Comparison of ENCODE assay signal across 8 mouse cellular contexts in the genomic region with DNA sequence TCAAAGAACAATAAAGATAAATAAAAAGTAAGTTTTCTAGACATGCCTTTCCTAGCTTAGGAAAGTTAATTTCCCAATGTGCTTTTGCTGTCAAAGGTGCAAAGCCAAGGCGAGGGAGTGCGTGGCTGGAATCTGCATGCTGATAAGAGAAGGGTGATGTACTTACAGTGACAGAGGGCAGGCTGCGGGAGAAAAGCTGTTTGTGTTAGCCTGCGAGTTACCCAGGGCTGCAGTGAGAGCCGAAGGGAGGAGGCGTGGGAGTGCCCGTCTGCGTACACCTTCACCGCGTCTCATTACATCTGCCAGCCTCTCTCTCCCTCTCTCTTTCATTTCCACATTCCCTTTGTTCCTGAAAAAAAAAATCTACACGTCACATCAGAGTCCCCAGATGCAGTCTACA. TPM values are rescaled to one million over a fixed set of nuclear protein-coding genes. Genes with fewer than 3 reads are reported as not detected.
DNase-seq lines count a peak whose midpoint lies in the region; ATAC-seq and TF ChIP-seq lines count a peak whose summit lies in the region.

Gene Sox6, minus strand, starts transcription at position 286 of the 400 bp plus-strand sequence.

- under 1% methylated on average over 11 of the region's 11 CpGs for WGBS in embryonic facial prominence, embryonic 14.5 days
- under 1% methylated on average over 11 of the region's 11 CpGs for WGBS in heart, embryonic 13.5 days

- H3K27ac ChIP-seq in embryonic facial prominence, embryonic 14.5 days (replicated peaks; ENCODE audit: low read depth, low read length) = peak within 1 kb of the TSS; percentile 4
- no peak within 1 kb of the TSS; the same call in 1 of the 2 replicates for H3K27ac ChIP-seq in heart, embryonic 13.5 days (replicated peaks)
- no peak within 1 kb of the TSS for H3K27ac ChIP-seq in testis, adult 2 months (ENCODE audit: control insufficient read depth, insufficient read depth, low read depth, low read length)

- DNase-seq in layer of hippocampus, adult 8-10 months (ENCODE audit: low spot score in 2 of 2) = peak in 1 of 2 experiments; percentile 4
- no peak for DNase-seq in layer of hippocampus, adult 9-11 months
- peak; percentile 25 for DNase-seq in embryonic facial prominence, embryonic 14.5 days (ENCODE audit: low spot score)
- peak; percentile 52 to 64 for DNase-seq in kidney, postnatal 4 days
- DNase-seq in lung, postnatal 10 days = peak; percentile 7
- no peak for DNase-seq in urinary bladder, adult 2 months (ENCODE audit: low spot score)

- ATAC-seq in embryonic facial prominence, embryonic 14.5 days (ENCODE audit: low read depth) = no peak
- ATAC-seq in heart, embryonic 13.5 days (ENCODE audit: extremely low read depth, insufficient number of reproducible peaks, low FRiP score, low TSS enrichment) = no peak

- no peak for TF ChIP-seq POLR2A in testis, adult 2 months (IDR thresholded peaks at IDR 0.05; ENCODE audit: control insufficient read depth, low read depth, low read length)

- no peaks in the 10 kb centered on the region for H3K9me3 ChIP-seq in embryonic facial prominence, embryonic 14.5 days (ENCODE audit: control insufficient read depth, low read length)
- H3K9me3 ChIP-seq in heart, embryonic 13.5 days = no peaks in the 10 kb centered on the region

- no peak for TF ChIP-seq CTCF in testis, adult 2 months (IDR thresholded peaks at IDR 0.05; ENCODE audit: control insufficient read depth, insufficient read depth, insufficient replicate concordance, low read depth, low read length)

- peak within 1 kb of the TSS; percentile 50 for H3K9ac ChIP-seq in embryonic facial prominence, embryonic 14.5 days (ENCODE audit: low read depth, low read length)
- peak within 1 kb of the TSS; percentile 77 for H3K9ac ChIP-seq in heart, embryonic 13.5 days

- peaks cover 70% of the 10 kb centered on the region for H3K27me3 ChIP-seq in embryonic facial prominence, embryonic 14.5 days (replicated peaks; ENCODE audit: control insufficient read depth, insufficient read depth, low read length)
- peaks cover 41% of the 10 kb centered on the region for H3K27me3 ChIP-seq in heart, embryonic 13.5 days (replicated peaks)
- peaks cover 2% of the 10 kb centered on the region for H3K27me3 ChIP-seq in testis, adult 2 months (ENCODE audit: control insufficient read depth, insufficient read depth, low read length)

- H3K36me3 ChIP-seq in embryonic facial prominence, embryonic 14.5 days (ENCODE audit: control insufficient read depth, insufficient read depth, low read length) = no peaks in the 10 kb centered on the region
- no peaks in the 10 kb centered on the region for H3K36me3 ChIP-seq in heart, embryonic 13.5 days
- H3K36me3 ChIP-seq in testis, adult 2 months (ENCODE audit: control insufficient read depth, insufficient read depth, low read length) = peaks cover 2% of the 10 kb centered on the region; the same call in 1 of the 2 replicates

- H3K4me3 ChIP-seq in embryonic facial prominence, embryonic 14.5 days (ENCODE audit: low read depth, low read length) = peak within 1 kb of the TSS; percentile 64
- H3K4me3 ChIP-seq in heart, embryonic 13.5 days = peak within 1 kb of the TSS; percentile 68
- H3K4me3 ChIP-seq in testis, adult 2 months (ENCODE audit: control insufficient read depth, low read depth, low read length) = peak within 1 kb of the TSS; percentile 83

- H3K4me2 ChIP-seq in embryonic facial prominence, embryonic 14.5 days (ENCODE audit: low read depth, low read length) = peak within 1 kb of the TSS; percentile 99
- peak within 1 kb of the TSS; percentile 99 for H3K4me2 ChIP-seq in heart, embryonic 13.5 days

- H3K4me1 ChIP-seq in embryonic facial prominence, embryonic 14.5 days (ENCODE audit: control insufficient read depth, insufficient read depth, low read length) = 0 out of 2 replicates have a peak, but pooled peaks cover 4% of the 10 kb centered on the region
- peaks cover 25% of the 10 kb centered on the region for H3K4me1 ChIP-seq in heart, embryonic 13.5 days
- H3K4me1 ChIP-seq in testis, adult 2 months (ENCODE audit: control insufficient read depth, insufficient read depth, low read length) = peaks cover 30% of the 10 kb centered on the region

RNA-seq across cellular contexts. Expression of gene Sox6, which starts in this region (rescaled TPM):
- total RNA-seq in layer of hippocampus, adult 8-10 months (2022) = 10 to 100 TPM; 22.1 to 37.2 (median 29.9) TPM
- 46.1 and 49.9 TPM in 2 replicates for polyA plus RNA-seq in embryonic facial prominence, embryonic 14.5 days (2014; fragmentation: Nextera tagmentation; extraction: Ambion mirVana)
- polyA plus RNA-seq in heart, embryonic 13.5 days (2015; fragmentation: Nextera tagmentation; extraction: Ambion mirVana) = 27.2 and 30.0 TPM in 2 replicates
- 114 and 137 TPM in 2 replicates for polyA plus RNA-seq in testis, adult 2 months (2012; rRNA removed)
- 3.5 and 3.8 TPM in 2 replicates for polyA plus RNA-seq in urinary bladder, adult 2 months (2012; rRNA removed)

Comparison
In these comparisons a context has a peak if more than half of its experiments do, and no peak if none do; other contexts are left out.
1. DNase-seq: peak in embryonic facial prominence, embryonic 14.5 days (single experiment), kidney, postnatal 4 days (2 of 2) and lung, postnatal 10 days (single experiment); none in layer of hippocampus, adult 9-11 months (single experiment) and urinary bladder, adult 2 months (single experiment).
2. Peak in every context shown above with its lines, with median percentiles within 50 percentile points of each other: H3K4me3 ChIP-seq.